Mouse (Mus musculus) midbrain, embryonic 14.5 days (tissue): ENCODE measurements at regions not wholly inside any gene's neighbourhood (a gene's known extent, or its start where the extent isn't known, plus 50 kb on each side); places are given as distances from the start of the nearest gene placed in this dataset.

Source experiments
- ATAC-seq: fragments of 200-750 bp; cut with Nextera tagmentation; 2 replicates; pipeline ENCODE4 v1.8.0; 2017; ENCODE audit warnings: moderate number of reproducible peaks, moderate library complexity; ENCODE audit not compliant: low FRiP score, low TSS enrichment
- DNase-seq: peaks from one replicate; pipeline ENCODE4 v3.0.0-alpha.2; 2015
- H3K27ac ChIP-seq: fragments of 300-500 bp; sonication (generic); replicated peaks from 2 replicates; pipeline ENCODE4 v1.5.1; 2014; ENCODE audit warnings: mild to moderate bottlenecking, low read depth, low read length, moderate library complexity
- H3K27me3 ChIP-seq: fragments of 300-500 bp; sonication (generic); 2 replicates; pipeline ENCODE4 v1.6.1; 2014; ENCODE audit warnings: low read length, control low read depth, mixed read lengths; ENCODE audit not compliant: control insufficient read depth, insufficient read depth
- H3K36me3 ChIP-seq: fragments of 300-500 bp; sonication (generic); 2 replicates; pipeline ENCODE4 v1.6.1; 2014; ENCODE audit warnings: low read length, control low read depth; ENCODE audit not compliant: control insufficient read depth, insufficient read depth
- H3K4me1 ChIP-seq: fragments of 300-500 bp; sonication (generic); 2 replicates; pipeline ENCODE4 v1.6.1; 2014; ENCODE audit warnings: mild to moderate bottlenecking, antibody characterized with exemption, low read length, control low read depth; ENCODE audit not compliant: control insufficient read depth, insufficient read depth
- H3K4me2 ChIP-seq: fragments of 300-500 bp; sonication (generic); 2 replicates; pipeline ENCODE4 v1.6.1; 2014; ENCODE audit warnings: mild to moderate bottlenecking, low read length, moderate library complexity
- H3K4me3 ChIP-seq: fragments of 300-500 bp; sonication (generic); replicated peaks from 2 replicates; pipeline ENCODE4 v1.5.1; 2014; ENCODE audit warnings: low read depth, low read length
- H3K9ac ChIP-seq: fragments of 300-500 bp; sonication (generic); replicated peaks from 2 replicates; pipeline ENCODE4 v1.6.1; 2014; ENCODE audit warnings: mild to moderate bottlenecking, low read length, moderate library complexity
- H3K9me3 ChIP-seq: fragments of 300-500 bp; sonication (generic); 2 replicates; pipeline ENCODE4 v1.6.1; 2016; ENCODE audit warnings: low read length, control low read depth, mixed read lengths; ENCODE audit not compliant: control insufficient read depth
- WGBS: fragments of 180-500 bp; shearing (Covaris S2); extraction: QIAGEN DNeasy Blood & Tissue Kit; methylation state at CpG from one replicate; pipeline ENCODE4 v1.1.7; 2014; 5-methylcytosine and 5-hydroxymethylcytosine counted together

- WGBS: 61% methylated on average over 5 of the region's 5 CpGs
- Histone ChIP-seq H3K4me1 (no peaks in the 10 kb centered on the region), H3K27ac (no peak overlapping the region), H3K9me3 (no peaks in the 10 kb centered on the region), H3K36me3 (no peaks in the 10 kb centered on the region), H3K27me3 (no peaks in the 10 kb centered on the region), H3K4me3 (no peak overlapping the region), H3K9ac (no peak overlapping the region), H3K4me2 (no peak overlapping the region)
- ATAC-seq (no peak), DNase-seq (no peak)
Observed at GRCm38 (mm10) chr13:112075847-112076479, 212.3 kb upstream of the Ankrd55 start.

- WGBS: 87% methylated on average over 5 of the region's 5 CpGs
- Histone ChIP-seq H3K9ac (no peak overlapping the region), H3K27ac (no peak overlapping the region), H3K36me3 (no peaks in the 10 kb centered on the region), H3K27me3 (no peaks in the 10 kb centered on the region), H3K4me1 (no peaks in the 10 kb centered on the region), H3K9me3 (no peaks in the 10 kb centered on the region), H3K4me3 (no peak overlapping the region), H3K4me2 (no peak overlapping the region)
- ATAC-seq: no peak
- no peak for DNase-seq
Observed at GRCm38 (mm10) chr13:112078088-112078487, 210.2 kb upstream of the Ankrd55 start.

- H3K4me2 ChIP-seq: no peak overlapping the region
- H3K4me1 ChIP-seq: no peaks in the 10 kb centered on the region
- H3K36me3 ChIP-seq: no peaks in the 10 kb centered on the region
- no peak overlapping the region for H3K9ac ChIP-seq
- ATAC-seq (no peak), DNase-seq (no peak)
- no peak overlapping the region for H3K27ac ChIP-seq
- H3K9me3 ChIP-seq: no peaks in the 10 kb centered on the region
- H3K27me3 ChIP-seq: no peaks in the 10 kb centered on the region
- 81% methylated on average over 3 of the region's 3 CpGs for WGBS
- no peak overlapping the region for H3K4me3 ChIP-seq
Observed at GRCm38 (mm10) chr13:112081935-112082334, 206.3 kb upstream of the Ankrd55 start.

- WGBS: 62% methylated on average over 15 of the region's 15 CpGs
- no peak overlapping the region for H3K4me2 ChIP-seq
- no peak overlapping the region for H3K4me3 ChIP-seq
- no peaks in the 10 kb centered on the region for H3K9me3 ChIP-seq
- ATAC-seq: no peak
- H3K36me3 ChIP-seq: no peaks in the 10 kb centered on the region
- no peak overlapping the region for H3K9ac ChIP-seq
- no peaks in the 10 kb centered on the region for H3K27me3 ChIP-seq
- no peak for DNase-seq
- H3K4me1 ChIP-seq: peaks cover 4% of the 10 kb centered on the region
- H3K27ac ChIP-seq: no peak overlapping the region
Observed at GRCm38 (mm10) chr13:112084484-112085278, 203.6 kb upstream of the Ankrd55 start.

GRCm38 (mm10) chr13:112088312-112088771 lies 199.9 kb upstream of the Ankrd55 start:
- ATAC-seq (no peak), DNase-seq (no peak)
- Histone ChIP-seq H3K4me1 (peaks cover 4% of the 10 kb centered on the region), H3K9ac (no peak overlapping the region), H3K4me3 (no peak overlapping the region), H3K27me3 (no peaks in the 10 kb centered on the region), H3K4me2 (no peak overlapping the region), H3K9me3 (no peaks in the 10 kb centered on the region), H3K27ac (no peak overlapping the region), H3K36me3 (no peaks in the 10 kb centered on the region)
- WGBS: 37% methylated on average over 5 of the region's 5 CpGs

- 57% methylated on average over 8 of the region's 8 CpGs for WGBS
- Histone ChIP-seq H3K27ac (no peak overlapping the region), H3K36me3 (no peaks in the 10 kb centered on the region), H3K9me3 (no peaks in the 10 kb centered on the region), H3K27me3 (no peaks in the 10 kb centered on the region), H3K4me1 (peaks cover 4% of the 10 kb centered on the region), H3K4me2 (no peak overlapping the region), H3K9ac (no peak overlapping the region), H3K4me3 (no peak overlapping the region)
- DNase-seq (no peak), ATAC-seq (no peak)
Observed at GRCm38 (mm10) chr13:112090737-112091136, 197.5 kb upstream of the Ankrd55 start.

GRCm38 (mm10) chr13:112095595-112096139 lies 192.6 kb upstream of the Ankrd55 start:
- no peak overlapping the region for H3K4me3 ChIP-seq
- 74% methylated on average over 10 of the region's 10 CpGs for WGBS
- H3K4me2 ChIP-seq: no peak overlapping the region
- H3K27ac ChIP-seq: no peak overlapping the region
- ATAC-seq (no peak), DNase-seq (no peak)
- no peaks in the 10 kb centered on the region for H3K9me3 ChIP-seq
- no peaks in the 10 kb centered on the region for H3K36me3 ChIP-seq
- H3K9ac ChIP-seq: no peak overlapping the region
- no peaks in the 10 kb centered on the region for H3K27me3 ChIP-seq
- 0 out of 2 replicates have a peak, but pooled peaks cover 6% of the 10 kb centered on the region for H3K4me1 ChIP-seq

GRCm38 (mm10) chr13:112099953-112100591 lies 188.2 kb upstream of the Ankrd55 start:
- H3K4me2 ChIP-seq: peak overlapping the region; percentile 78
- no peaks in the 10 kb centered on the region for H3K9me3 ChIP-seq
- H3K9ac ChIP-seq: peak overlapping the region; percentile 72
- H3K36me3 ChIP-seq: no peaks in the 10 kb centered on the region
- 0 out of 2 replicates have a peak, but pooled peaks have one; percentile 44 for ATAC-seq
- no peaks in the 10 kb centered on the region for H3K27me3 ChIP-seq
- peak overlapping the region; percentile 88 for H3K27ac ChIP-seq
- 41% methylated on average over 7 of the region's 7 CpGs for WGBS
- no peak for DNase-seq
- peaks cover 13% of the 10 kb centered on the region; the same call in 1 of the 2 replicates for H3K4me1 ChIP-seq
- H3K4me3 ChIP-seq: peak overlapping the region; percentile 51
